Mouse (Mus musculus) intestine, embryonic 15.5 days (tissue): ENCODE data around the gene Fam167b. TPM values are rescaled to one million over a fixed set of nuclear protein-coding genes. Genes with fewer than 3 reads are reported as not detected.

Source experiments
- ATAC-seq: fragments of 200-750 bp; cut with Nextera tagmentation; 2 replicates; pipeline ENCODE4 v1.8.0; 2017; ENCODE audit warnings: moderate TSS enrichment, moderate library complexity
- H3K27ac ChIP-seq: fragments of 300-500 bp; sonication (generic); 2 replicates; pipeline ENCODE4 v1.5.1; 2015; ENCODE audit warnings: mild to moderate bottlenecking, inconsistent platforms
- H3K27me3 ChIP-seq: fragments of 300-500 bp; sonication (generic); replicated peaks from 2 replicates; pipeline ENCODE4 v1.6.1; 2015; ENCODE audit warnings: inconsistent platforms
- H3K36me3 ChIP-seq: fragments of 300-500 bp; sonication (generic); 2 replicates; pipeline ENCODE4 v1.6.1; 2015; ENCODE audit warnings: inconsistent platforms
- H3K4me1 ChIP-seq: fragments of 300-500 bp; sonication (generic); replicated peaks from 2 replicates; pipeline ENCODE4 v1.6.1; 2015; ENCODE audit warnings: inconsistent platforms
- H3K4me2 ChIP-seq: fragments of 300-500 bp; sonication (generic); replicated peaks from 2 replicates; pipeline ENCODE4 v1.6.1; 2015; ENCODE audit warnings: mild to moderate bottlenecking, inconsistent platforms
- H3K4me3 ChIP-seq: fragments of 300-500 bp; sonication (generic); replicated peaks from 2 replicates; pipeline ENCODE4 v1.5.1; 2015; ENCODE audit warnings: inconsistent platforms
- H3K9ac ChIP-seq: fragments of 300-500 bp; sonication (generic); 2 replicates; pipeline ENCODE4 v1.6.1; 2015; ENCODE audit warnings: inconsistent platforms
- H3K9me3 ChIP-seq: fragments of 300-500 bp; sonication (generic); 2 replicates; pipeline ENCODE4 v1.6.1; 2016; ENCODE audit warnings: inconsistent platforms
- WGBS: fragments of 180-500 bp; shearing (Covaris S2); methylation state at CpG from one replicate; pipeline ENCODE4 v1.1.7; 2015; 5-methylcytosine and 5-hydroxymethylcytosine counted together
- polyA plus RNA-seq: library from polyadenylated mRNA; unstranded; fragments of >200 nt; fragmentation: Nextera tagmentation; extraction: Ambion mirVana; gene quantifications from 2 replicates; pipeline ENCODE4 v1.2.1, GENCODE M21; 2015

The Fam167b gene
- polyA plus RNA-seq, 1 experiment from 2014 or later: 3.0 TPM

DNA sequence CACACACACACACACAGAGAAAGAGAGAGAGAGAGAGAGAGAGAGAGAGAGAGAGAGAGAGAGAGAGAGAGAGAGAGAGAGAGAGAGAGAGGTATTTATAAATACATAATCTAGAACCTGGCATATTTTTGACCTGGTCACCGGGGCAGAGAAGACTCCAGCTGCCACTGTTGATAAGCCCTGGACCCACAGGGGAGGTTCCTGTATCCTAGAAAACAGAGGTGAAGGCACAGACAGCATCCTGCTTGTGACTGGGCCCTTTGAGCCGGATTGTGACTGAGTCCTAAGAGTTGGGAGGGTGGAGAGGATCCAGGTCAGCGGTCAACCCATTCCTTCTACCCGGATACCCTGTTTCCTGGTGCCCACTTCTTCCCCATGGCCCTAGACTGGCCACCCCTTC, 10.5 kb upstream of the Fam167b start:
- peaks cover 23% of the 10 kb centered on the region for H3K36me3 ChIP-seq
- no peaks in the 10 kb centered on the region for H3K9me3 ChIP-seq
- 60% methylated on average over 4 of the region's 4 CpGs for WGBS
- H3K4me2 ChIP-seq: no peak overlapping the region
- peaks cover 5% of the 10 kb centered on the region; the same call in 1 of the 2 replicates for H3K4me1 ChIP-seq
- no peak overlapping the region for H3K4me3 ChIP-seq
- H3K27me3 ChIP-seq: no peaks in the 10 kb centered on the region
- H3K9ac ChIP-seq: no peak overlapping the region
- H3K27ac ChIP-seq: no peak overlapping the region
- ATAC-seq: no peak

DNA sequence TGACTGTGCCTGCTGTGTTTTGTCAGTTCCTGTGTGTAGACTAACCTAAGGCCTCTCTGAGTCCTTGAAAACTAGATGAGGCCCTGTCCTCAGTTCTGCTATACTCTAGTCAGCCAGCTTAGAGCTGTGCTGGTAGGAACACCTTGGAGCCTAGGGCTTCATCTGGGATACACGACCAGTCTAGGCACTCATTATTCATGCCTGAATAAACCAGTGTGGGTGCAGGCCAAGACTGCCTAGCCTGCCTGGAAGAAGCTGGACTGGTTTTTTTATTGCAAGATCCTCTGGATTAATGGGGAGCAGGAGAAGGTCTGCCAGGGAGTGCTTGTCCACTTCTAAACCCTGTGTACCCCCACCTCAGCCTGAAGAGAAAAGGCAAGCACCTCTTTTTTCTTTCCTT, 8.6 kb upstream of the Fam167b start:
- no peaks in the 10 kb centered on the region for H3K27me3 ChIP-seq
- no peak overlapping the region for H3K9ac ChIP-seq
- H3K4me1 ChIP-seq: peaks cover 5% of the 10 kb centered on the region; the same call in 1 of the 2 replicates
- no peak overlapping the region for H3K4me3 ChIP-seq
- no peak overlapping the region for H3K4me2 ChIP-seq
- no peak overlapping the region for H3K27ac ChIP-seq
- 48% methylated on average over 1 of the region's 1 CpGs for WGBS
- no peak for ATAC-seq
- H3K9me3 ChIP-seq: no peaks in the 10 kb centered on the region
- H3K36me3 ChIP-seq: peaks cover 8% of the 10 kb centered on the region

DNA sequence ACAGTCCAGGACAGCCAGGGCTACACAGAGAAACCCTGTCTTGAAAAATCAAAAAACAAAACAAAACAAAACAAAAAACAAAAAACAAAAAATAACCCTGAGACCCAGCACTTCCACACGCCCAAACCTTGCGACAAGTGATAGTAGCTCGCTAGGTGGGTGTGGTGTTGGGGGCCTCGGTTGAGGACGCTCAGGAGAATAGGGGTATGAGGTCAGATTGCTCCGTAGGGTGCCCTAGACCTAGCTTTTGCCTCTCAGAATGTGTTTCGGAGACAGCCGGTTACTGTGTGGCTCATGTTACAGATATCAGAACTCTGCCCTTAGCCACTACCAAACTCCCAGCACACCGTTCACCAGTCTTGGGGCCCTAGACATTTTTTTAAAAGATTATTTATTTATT, 7.4 kb upstream of the Fam167b start:
- Histone ChIP-seq H3K4me3 (no peak overlapping the region), H3K27ac (no peak overlapping the region), H3K9me3 (no peaks in the 10 kb centered on the region), H3K27me3 (no peaks in the 10 kb centered on the region), H3K4me1 (peaks cover 5% of the 10 kb centered on the region; the same call in 1 of the 2 replicates), H3K36me3 (no peaks in the 10 kb centered on the region), H3K4me2 (peak overlapping the region; percentile 85), H3K9ac (0 out of 2 replicates have a peak overlapping the region, but pooled peaks have one; percentile 39)
- WGBS: 80% methylated on average over 9 of the region's 9 CpGs
- ATAC-seq: peak; percentile 1; the same call in 1 of the 2 replicates

DNA sequence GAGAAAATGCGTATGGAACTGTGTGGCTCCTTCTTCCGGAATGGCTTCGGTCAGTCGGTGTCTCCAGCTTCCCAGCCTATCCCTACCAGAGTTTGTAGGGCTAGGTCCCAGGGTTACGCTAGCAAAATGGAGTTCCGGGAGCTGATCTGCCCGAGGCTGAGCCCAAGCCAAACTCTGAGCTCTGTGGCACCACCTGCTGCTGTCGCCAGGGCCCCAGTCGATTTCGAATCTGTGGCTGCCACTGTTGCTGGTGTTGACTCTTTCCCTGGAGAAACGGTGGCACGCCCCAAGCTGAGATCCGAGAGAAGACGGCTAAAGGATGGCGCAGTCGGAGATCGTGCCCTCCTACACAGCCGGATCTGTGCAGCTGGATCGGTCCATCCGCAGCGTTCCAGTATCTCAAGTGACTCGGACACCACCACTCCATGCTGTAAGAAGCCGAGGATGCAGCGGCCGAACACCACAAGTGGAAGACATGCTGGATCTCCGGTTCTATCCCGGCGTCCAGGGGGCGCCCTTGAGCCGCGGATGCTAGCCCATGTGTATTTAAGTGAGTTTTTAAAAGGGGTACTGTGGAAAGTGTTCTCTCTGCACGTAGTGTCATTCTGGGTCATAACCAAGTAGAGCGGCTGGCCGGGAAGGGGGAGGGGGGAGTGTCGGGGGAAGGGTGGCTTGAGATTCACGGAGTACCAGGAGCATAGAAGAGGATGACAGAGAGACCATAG, 6.7 kb upstream of the Fam167b start:
- no peaks in the 10 kb centered on the region for H3K27me3 ChIP-seq
- H3K4me1 ChIP-seq: peaks cover 5% of the 10 kb centered on the region; the same call in 1 of the 2 replicates
- peak overlapping the region; percentile 47 for H3K4me3 ChIP-seq
- 2% methylated on average over 36 of the region's 36 CpGs for WGBS
- H3K9ac ChIP-seq: peak overlapping the region; percentile 39
- ATAC-seq: peak; percentile 83
- H3K36me3 ChIP-seq: no peaks in the 10 kb centered on the region
- H3K4me2 ChIP-seq: peak overlapping the region; percentile 85
- peak overlapping the region; percentile 68 for H3K27ac ChIP-seq
- no peaks in the 10 kb centered on the region for H3K9me3 ChIP-seq

DNA sequence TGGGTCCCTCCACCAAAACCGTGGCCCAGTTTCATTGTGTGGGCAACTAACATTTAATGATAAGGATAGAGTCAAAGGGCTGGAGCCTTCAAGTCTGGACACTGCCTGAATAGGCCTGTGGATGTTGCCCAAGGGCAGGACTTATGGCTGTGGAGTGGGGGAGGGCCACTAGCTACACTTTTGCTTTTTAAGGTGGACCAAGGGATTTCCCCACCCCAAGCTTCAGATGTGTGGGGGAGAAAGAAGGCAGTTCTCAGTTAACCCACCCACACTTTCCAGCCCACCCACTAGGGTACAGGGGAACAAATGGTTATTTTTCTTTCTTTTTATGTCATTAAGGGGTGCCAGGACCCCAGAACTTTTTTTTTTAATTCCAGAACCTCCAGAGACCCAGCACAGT, 6.0 kb upstream of the Fam167b start:
- Histone ChIP-seq H3K27me3 (no peaks in the 10 kb centered on the region), H3K4me3 (no peak overlapping the region; the same call in 1 of the 2 replicates), H3K27ac (no peak overlapping the region; the same call in 1 of the 2 replicates), H3K4me1 (peaks cover 5% of the 10 kb centered on the region; the same call in 1 of the 2 replicates), H3K9ac (peak overlapping the region; percentile 39), H3K36me3 (no peaks in the 10 kb centered on the region), H3K4me2 (peak overlapping the region; percentile 85), H3K9me3 (no peaks in the 10 kb centered on the region)
- no peak for ATAC-seq
- WGBS: 71% methylated on average over 1 of the region's 1 CpGs

DNA sequence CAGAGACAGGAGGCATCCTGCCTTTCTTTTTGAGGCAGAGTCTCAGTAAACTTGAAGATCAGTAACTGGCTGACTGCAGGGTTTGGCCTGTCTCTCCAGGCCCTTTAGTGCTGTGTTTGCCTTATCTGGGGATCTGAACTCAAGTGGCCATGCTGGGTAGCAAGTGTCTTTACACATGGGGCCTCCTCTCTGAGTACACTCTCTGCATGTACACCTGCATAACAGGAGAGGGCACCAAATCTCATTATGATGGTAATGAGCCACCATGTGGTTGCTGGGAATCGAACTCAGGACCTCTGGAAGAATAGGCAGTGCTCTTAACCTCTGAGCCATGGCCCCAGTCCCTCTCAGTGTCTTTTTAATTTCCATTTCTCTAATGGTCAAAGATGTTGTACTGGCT, 3.9 kb upstream of the Fam167b start:
- H3K36me3 ChIP-seq: no peaks in the 10 kb centered on the region
- 86% methylated on average over 1 of the region's 1 CpGs for WGBS
- H3K4me2 ChIP-seq: no peak overlapping the region
- no peaks in the 10 kb centered on the region for H3K9me3 ChIP-seq
- no peak overlapping the region for H3K4me3 ChIP-seq
- peaks cover 5% of the 10 kb centered on the region; the same call in 1 of the 2 replicates for H3K4me1 ChIP-seq
- no peak for ATAC-seq
- H3K27me3 ChIP-seq: no peaks in the 10 kb centered on the region
- no peak overlapping the region for H3K27ac ChIP-seq
- no peak overlapping the region for H3K9ac ChIP-seq

DNA sequence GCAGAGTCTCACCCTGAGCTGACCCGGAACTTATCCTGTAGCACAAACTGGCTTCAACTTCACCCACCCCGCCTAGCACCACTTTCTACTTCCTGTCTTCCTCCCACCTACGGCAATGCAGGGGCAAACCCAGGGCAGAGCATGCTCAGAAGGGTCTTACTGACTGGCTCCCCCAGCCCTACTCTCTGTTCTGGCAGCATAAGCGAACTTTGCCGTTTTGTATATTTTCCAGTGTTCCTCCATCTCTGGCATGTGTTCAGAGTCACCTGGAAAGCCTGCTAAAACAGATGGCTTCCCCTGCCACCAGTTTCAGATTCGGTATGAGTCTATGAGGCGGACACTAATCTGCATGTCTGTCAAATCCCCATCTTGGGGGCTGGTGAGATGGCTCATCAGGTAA, 2.0 kb upstream of the Fam167b start:
- Histone ChIP-seq H3K36me3 (no peaks in the 10 kb centered on the region), H3K4me2 (no peak overlapping the region), H3K27me3 (no peaks in the 10 kb centered on the region), H3K9me3 (no peaks in the 10 kb centered on the region), H3K4me3 (no peak overlapping the region), H3K4me1 (peaks cover 8% of the 10 kb centered on the region; the same call in 1 of the 2 replicates), H3K27ac (no peak overlapping the region), H3K9ac (no peak overlapping the region)
- ATAC-seq: no peak
- WGBS: 54% methylated on average over 7 of the region's 7 CpGs

DNA sequence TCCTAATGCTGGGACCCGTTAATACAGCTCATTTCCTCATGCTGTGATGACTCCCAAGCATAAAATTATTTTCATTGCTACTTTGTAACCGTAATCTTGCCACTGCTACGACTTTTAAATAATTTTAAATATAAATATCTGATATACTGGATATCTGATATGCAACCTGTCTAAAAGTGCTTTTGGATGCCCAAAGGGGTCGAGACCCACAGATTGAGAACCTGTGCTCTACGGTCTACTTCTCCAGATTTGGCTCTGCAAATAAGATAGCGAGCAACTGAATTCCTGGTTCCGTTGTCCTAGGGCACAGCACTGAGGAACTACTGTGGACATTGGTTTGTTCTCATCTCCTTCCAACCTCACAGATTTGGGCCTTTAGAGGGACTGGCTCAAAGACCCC, 661 bp downstream of the Fam167b start:
- 82% methylated on average over 7 of the region's 7 CpGs for WGBS
- H3K36me3 ChIP-seq: no peaks in the 10 kb centered on the region
- H3K27me3 ChIP-seq: no peaks in the 10 kb centered on the region
- H3K27ac ChIP-seq: no peak overlapping the region
- H3K9me3 ChIP-seq: no peaks in the 10 kb centered on the region
- no peak overlapping the region for H3K9ac ChIP-seq
- H3K4me3 ChIP-seq: no peak overlapping the region
- 0 out of 2 replicates have a peak, but pooled peaks cover 3% of the 10 kb centered on the region for H3K4me1 ChIP-seq
- ATAC-seq: no peak
- no peak overlapping the region for H3K4me2 ChIP-seq

DNA sequence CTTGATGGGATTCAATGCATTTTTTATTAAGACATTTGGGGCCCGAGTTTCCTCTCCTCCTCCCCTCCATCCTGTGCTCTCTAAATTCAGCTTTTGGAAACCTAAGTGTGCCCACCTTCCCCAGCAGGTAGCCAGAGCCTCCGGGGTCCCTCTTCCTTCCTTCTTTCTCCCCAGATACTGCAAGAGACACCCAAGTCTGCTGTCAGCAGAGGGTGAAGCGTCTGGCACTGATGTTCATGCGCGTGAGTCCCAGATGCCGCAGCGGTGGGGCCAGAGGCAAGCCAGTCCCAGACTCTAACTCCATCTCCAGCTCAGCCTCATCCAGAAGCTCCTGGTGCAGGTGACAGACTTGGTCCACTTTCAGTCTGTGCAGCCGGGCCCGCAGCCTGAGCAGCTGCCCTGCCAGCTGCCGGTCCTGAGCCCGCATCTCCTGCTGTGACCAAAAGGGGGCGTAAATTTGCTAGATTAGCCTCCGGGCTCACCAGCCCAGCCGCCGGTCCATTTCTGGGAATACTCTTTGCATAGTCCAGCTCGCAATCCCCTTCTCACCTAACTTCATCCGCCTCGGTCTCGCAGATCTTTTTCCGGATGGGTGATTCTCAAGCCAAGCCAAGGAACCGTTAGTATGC, 1.4 kb downstream of the Fam167b start:
- ATAC-seq: 0 out of 2 replicates have a peak, but pooled peaks have one; percentile 25
- Histone ChIP-seq H3K4me1 (0 out of 2 replicates have a peak, but pooled peaks cover 3% of the 10 kb centered on the region), H3K9ac (0 out of 2 replicates have a peak overlapping the region, but pooled peaks have one; percentile 2), H3K9me3 (no peaks in the 10 kb centered on the region), H3K36me3 (no peaks in the 10 kb centered on the region), H3K27me3 (no peaks in the 10 kb centered on the region), H3K27ac (no peak overlapping the region), H3K4me3 (no peak overlapping the region), H3K4me2 (0 out of 2 replicates have a peak overlapping the region, but pooled peaks have one; percentile 2)
- 41% methylated on average over 21 of the region's 21 CpGs for WGBS

DNA sequence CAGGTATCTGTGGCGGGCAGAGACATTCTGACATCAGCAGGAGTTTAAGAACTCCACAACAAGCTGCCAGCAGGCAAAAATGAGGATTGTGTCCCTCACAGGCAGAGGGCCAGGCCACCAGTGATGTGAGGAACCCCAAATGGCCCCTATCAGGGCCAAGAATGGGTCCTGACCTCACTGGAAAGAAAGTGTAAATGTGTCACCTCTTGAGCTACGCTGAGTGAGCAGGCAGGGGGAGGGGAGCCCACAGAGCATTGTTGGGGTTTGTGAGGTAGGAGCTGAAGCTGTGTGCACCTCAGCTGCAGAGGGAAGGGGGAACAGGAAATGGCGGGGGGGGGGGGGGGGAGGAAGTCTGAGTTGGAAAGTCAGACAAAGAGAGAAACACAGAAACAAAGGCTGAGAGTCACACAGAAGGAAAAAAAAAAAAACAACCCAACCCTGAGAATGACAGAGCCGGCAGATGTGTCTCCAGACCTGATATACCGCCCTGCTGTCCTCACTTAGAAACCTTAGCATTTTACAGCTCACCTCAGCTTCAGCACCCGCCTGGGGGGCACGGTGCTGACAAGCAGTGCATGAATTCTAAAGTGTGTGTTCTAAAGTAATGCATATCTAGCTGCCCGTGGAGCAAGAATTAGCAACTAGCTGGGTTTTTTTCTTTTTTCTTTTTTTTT, 3.0 kb downstream of the Fam167b start:
- no peak overlapping the region for H3K4me3 ChIP-seq
- no peaks in the 10 kb centered on the region for H3K27me3 ChIP-seq
- no peak overlapping the region for H3K4me2 ChIP-seq
- no peak overlapping the region for H3K27ac ChIP-seq
- 0 out of 2 replicates have a peak, but pooled peaks cover 3% of the 10 kb centered on the region for H3K4me1 ChIP-seq
- no peaks in the 10 kb centered on the region for H3K9me3 ChIP-seq
- peak; percentile 17; the same call in 1 of the 2 replicates for ATAC-seq
- H3K9ac ChIP-seq: no peak overlapping the region
- WGBS: 46% methylated on average over 7 of the region's 8 CpGs
- no peaks in the 10 kb centered on the region for H3K36me3 ChIP-seq

DNA sequence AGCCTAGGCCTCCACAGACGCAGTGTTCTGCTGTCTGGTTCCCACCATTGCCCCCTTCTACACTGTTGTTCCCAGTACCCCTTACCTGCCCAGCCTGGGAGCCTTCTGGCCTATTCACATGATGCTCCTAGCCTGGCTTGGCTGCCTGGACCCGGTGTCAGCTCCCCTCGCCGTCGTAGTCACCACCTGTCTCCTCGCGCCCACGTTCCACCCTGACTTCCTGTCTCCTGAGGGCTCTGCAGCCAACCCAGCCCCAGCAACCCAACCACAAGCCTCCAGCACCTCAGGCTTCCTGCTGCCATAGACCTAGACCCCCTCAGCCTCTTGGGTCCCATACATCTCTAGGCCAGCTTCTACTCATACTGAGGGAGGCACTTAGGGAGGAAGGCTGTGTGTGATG, 4.9 kb downstream of the Fam167b start, which contains the start of gene Lck:
Lck (minus strand) TSS at position 212 of the 400 bp plus-strand sequence.
- no peak within 1 kb of the TSS for H3K4me2 ChIP-seq
- H3K4me1 ChIP-seq: 0 out of 2 replicates have a peak, but pooled peaks cover 3% of the 10 kb centered on the region
- WGBS: 84% methylated on average over 8 of the region's 8 CpGs
- no peaks in the 10 kb centered on the region for H3K36me3 ChIP-seq
- H3K9me3 ChIP-seq: no peaks in the 10 kb centered on the region
- ATAC-seq: no peak
- H3K9ac ChIP-seq: no peak within 1 kb of the TSS
- H3K4me3 ChIP-seq: no peak within 1 kb of the TSS
- no peak within 1 kb of the TSS for H3K27ac ChIP-seq
- H3K27me3 ChIP-seq: no peaks in the 10 kb centered on the region

DNA sequence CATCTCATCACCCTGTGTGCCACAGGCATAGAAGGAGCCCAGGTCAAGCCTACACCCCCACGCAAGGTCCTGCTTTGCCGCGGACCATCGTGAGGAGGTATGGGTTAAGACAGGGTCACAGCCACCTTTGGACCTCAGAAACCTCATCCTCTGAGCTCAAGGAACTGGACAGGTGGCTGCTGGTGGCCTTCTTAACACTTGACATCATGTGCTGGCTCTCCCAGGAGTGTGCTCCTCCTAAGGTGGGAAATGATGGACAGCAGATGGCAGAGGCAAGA, 5.3 kb downstream of the Fam167b start:
- Histone ChIP-seq H3K27ac (no peak overlapping the region), H3K4me1 (0 out of 2 replicates have a peak, but pooled peaks cover 3% of the 10 kb centered on the region), H3K9me3 (no peaks in the 10 kb centered on the region), H3K27me3 (no peaks in the 10 kb centered on the region), H3K9ac (no peak overlapping the region), H3K4me3 (no peak overlapping the region), H3K36me3 (no peaks in the 10 kb centered on the region), H3K4me2 (no peak overlapping the region)
- WGBS: 94% methylated on average over 4 of the region's 4 CpGs
- ATAC-seq: no peak
